Mouse (Mus musculus): ENCODE results near the gene Prom1. TPM values are rescaled to one million over a fixed set of nuclear protein-coding genes. Genes with fewer than 3 reads are reported as not detected.
A peak's percentile ranks its signal among the peaks of the same experiment; 100 is the strongest.

Prom1 gene
- total and polyA plus RNA-seq, 2 experiments from 2014 or later = 2.6 to 4.4 TPM

- Histone ChIP-seq H3K4me1 (ENCODE audit: control insufficient read depth, insufficient read depth) (no peaks in the 10 kb centered on the region), H3K9ac (replicated peaks; ENCODE audit: low read depth, low read length) (no peak overlapping the region), H3K4me2 (ENCODE audit: low read depth, low read length) (no peak overlapping the region), H3K9me3 (replicated peaks; ENCODE audit: control insufficient read depth, low read length) (no peaks in the 10 kb centered on the region), H3K27ac (ENCODE audit: low read depth) (no peak overlapping the region), H3K36me3 (replicated peaks; ENCODE audit: control insufficient read depth, insufficient read depth, low read length) (no peaks in the 10 kb centered on the region), H3K4me3 (ENCODE audit: low read depth, low read length) (no peak overlapping the region), H3K27me3 (ENCODE audit: control insufficient read depth, insufficient read depth, low read length) (no peaks in the 10 kb centered on the region)
- no peak for ATAC-seq (ENCODE audit: insufficient read depth, low read depth)
- DNase-seq (ENCODE audit: low spot score) = no peak
- 70% methylated on average over 8 of the region's 8 CpGs for WGBS
- no peak for TF ChIP-seq CTCF (IDR thresholded peaks at IDR 0.05; ENCODE audit: low read depth)
- TF ChIP-seq EP300 (IDR thresholded peaks at IDR 0.05; ENCODE audit: low read depth) = no peak
Observed at GRCm38 (mm10) chr5:44050213-44050612, 51.6 kb downstream of the Prom1 start.

DNA sequence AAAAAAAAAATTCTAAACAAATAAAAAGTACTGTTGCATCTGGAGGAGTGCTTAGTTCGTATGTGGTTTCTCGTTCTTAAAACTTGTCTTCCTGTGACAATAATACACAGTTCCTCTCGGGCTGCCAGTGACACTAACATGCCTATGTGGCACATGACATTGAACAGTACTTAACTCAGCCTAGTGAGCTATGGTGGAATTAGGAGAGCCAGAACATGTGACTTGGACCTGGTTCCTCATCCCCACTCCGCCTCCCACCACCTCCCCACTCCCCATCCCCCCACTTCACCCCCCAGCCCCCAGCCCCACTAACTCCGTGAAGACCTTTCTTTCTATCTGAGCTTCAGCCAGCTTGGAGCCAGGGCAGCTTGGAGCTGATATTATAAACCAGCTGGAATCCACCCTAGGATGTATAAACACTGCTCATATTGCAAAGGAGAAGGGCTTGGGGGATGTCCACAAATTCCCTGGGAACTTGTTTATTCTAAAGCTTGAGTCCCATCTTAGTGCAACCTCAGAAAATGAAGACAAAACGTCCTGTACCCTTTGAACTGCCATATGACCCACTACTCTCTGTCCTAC lies 52.3 kb downstream of the Prom1 start:
- Histone ChIP-seq H3K9me3 (replicated peaks; ENCODE audit: control insufficient read depth, low read length) (no peaks in the 10 kb centered on the region), H3K36me3 (replicated peaks; ENCODE audit: control insufficient read depth, insufficient read depth, low read length) (no peaks in the 10 kb centered on the region), H3K27me3 (ENCODE audit: control insufficient read depth, insufficient read depth, low read length) (no peaks in the 10 kb centered on the region), H3K4me3 (ENCODE audit: low read depth, low read length) (no peak overlapping the region), H3K9ac (replicated peaks; ENCODE audit: low read depth, low read length) (no peak overlapping the region), H3K4me2 (ENCODE audit: low read depth, low read length) (no peak overlapping the region), H3K4me1 (ENCODE audit: control insufficient read depth, insufficient read depth) (no peaks in the 10 kb centered on the region), H3K27ac (ENCODE audit: low read depth) (no peak overlapping the region)
- ATAC-seq (ENCODE audit: insufficient read depth, low read depth) (no peak), DNase-seq (ENCODE audit: low spot score) (no peak)
- WGBS = 23% methylated on average over 6 of the region's 6 CpGs
- TF ChIP-seq CTCF (IDR thresholded peaks at IDR 0.05; ENCODE audit: low read depth) (no peak), EP300 (IDR thresholded peaks at IDR 0.05; ENCODE audit: low read depth) (no peak)

GRCm38 (mm10) chr5:44048568-44049363 lies 53.1 kb downstream of the Prom1 start:
- Histone ChIP-seq H3K4me3 (ENCODE audit: low read depth, low read length) (no peak overlapping the region), H3K27ac (ENCODE audit: low read depth) (no peak overlapping the region), H3K9me3 (replicated peaks; ENCODE audit: control insufficient read depth, low read length) (no peaks in the 10 kb centered on the region), H3K4me1 (ENCODE audit: control insufficient read depth, insufficient read depth) (no peaks in the 10 kb centered on the region), H3K36me3 (replicated peaks; ENCODE audit: control insufficient read depth, insufficient read depth, low read length) (no peaks in the 10 kb centered on the region), H3K4me2 (ENCODE audit: low read depth, low read length) (no peak overlapping the region), H3K9ac (replicated peaks; ENCODE audit: low read depth, low read length) (no peak overlapping the region), H3K27me3 (ENCODE audit: control insufficient read depth, insufficient read depth, low read length) (no peaks in the 10 kb centered on the region)
- no peak for TF ChIP-seq EP300 (IDR thresholded peaks at IDR 0.05; ENCODE audit: low read depth)
- TF ChIP-seq CTCF (IDR thresholded peaks at IDR 0.05; ENCODE audit: low read depth) = peak; percentile 71
- ATAC-seq (ENCODE audit: insufficient read depth, low read depth) (no peak), DNase-seq (ENCODE audit: low spot score) (peak; percentile 46)
- WGBS = 43% methylated on average over 5 of the region's 5 CpGs

GRCm38 (mm10) chr5:44041725-44042124 lies 60.1 kb downstream of the Prom1 start:
- DNase-seq (ENCODE audit: low spot score) = no peak
- Histone ChIP-seq H3K27me3 (ENCODE audit: control insufficient read depth, insufficient read depth, low read length) (no peaks in the 10 kb centered on the region), H3K4me3 (ENCODE audit: low read depth, low read length) (no peak overlapping the region), H3K27ac (ENCODE audit: low read depth) (no peak overlapping the region), H3K36me3 (replicated peaks; ENCODE audit: control insufficient read depth, insufficient read depth, low read length) (no peaks in the 10 kb centered on the region), H3K4me1 (ENCODE audit: control insufficient read depth, insufficient read depth) (no peaks in the 10 kb centered on the region), H3K9me3 (replicated peaks; ENCODE audit: control insufficient read depth, low read length) (no peaks in the 10 kb centered on the region), H3K9ac (replicated peaks; ENCODE audit: low read depth, low read length) (no peak overlapping the region), H3K4me2 (ENCODE audit: low read depth, low read length) (no peak overlapping the region)
- WGBS = 27% methylated on average over 1 of the region's 1 CpGs
- TF ChIP-seq CTCF (IDR thresholded peaks at IDR 0.05; ENCODE audit: low read depth) (no peak), EP300 (IDR thresholded peaks at IDR 0.05; ENCODE audit: low read depth) (no peak)
- ATAC-seq (ENCODE audit: insufficient read depth, low read depth) = no peak

DNA sequence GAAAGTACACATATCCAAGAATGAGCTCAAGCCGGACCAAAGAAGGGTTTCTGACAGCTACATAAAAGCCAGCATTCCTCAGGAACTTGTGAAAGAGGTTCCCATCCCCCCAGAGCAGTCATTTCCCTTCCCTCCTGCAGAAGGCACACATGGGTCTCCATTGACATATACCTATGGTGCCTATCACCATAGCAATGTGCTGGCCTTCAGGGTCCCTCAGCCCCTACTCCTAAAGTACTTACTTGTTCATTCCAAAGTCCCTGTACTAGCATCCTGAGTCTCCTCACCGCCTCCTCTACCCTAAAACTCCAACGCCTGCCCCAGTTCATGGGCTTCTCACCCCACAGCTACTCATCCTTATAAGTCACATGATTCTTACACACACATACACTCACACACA lies 60.8 kb downstream of the Prom1 start:
- Histone ChIP-seq H3K9ac (replicated peaks; ENCODE audit: low read depth, low read length) (no peak overlapping the region), H3K9me3 (replicated peaks; ENCODE audit: control insufficient read depth, low read length) (no peaks in the 10 kb centered on the region), H3K27ac (ENCODE audit: low read depth) (no peak overlapping the region), H3K4me3 (ENCODE audit: low read depth, low read length) (no peak overlapping the region), H3K4me2 (ENCODE audit: low read depth, low read length) (no peak overlapping the region), H3K36me3 (replicated peaks; ENCODE audit: control insufficient read depth, insufficient read depth, low read length) (no peaks in the 10 kb centered on the region), H3K27me3 (ENCODE audit: control insufficient read depth, insufficient read depth, low read length) (no peaks in the 10 kb centered on the region), H3K4me1 (ENCODE audit: control insufficient read depth, insufficient read depth) (no peaks in the 10 kb centered on the region)
- DNase-seq (ENCODE audit: low spot score) = no peak
- ATAC-seq (ENCODE audit: insufficient read depth, low read depth) = no peak
- TF ChIP-seq EP300 (IDR thresholded peaks at IDR 0.05; ENCODE audit: low read depth) (no peak), CTCF (IDR thresholded peaks at IDR 0.05; ENCODE audit: low read depth) (no peak)
- WGBS = 79% methylated on average over 3 of the region's 3 CpGs
